Mouse (Mus musculus) gastrocnemius, postnatal 14 days (tissue): ENCODE data around the gene Aco2. TPM values are rescaled to one million over a fixed set of nuclear protein-coding genes. Genes with fewer than 3 reads are reported as not detected.
A peak's percentile ranks its signal among the peaks of the same experiment; 100 is the strongest.
"Not testable (repeated sequence)": the region's sequence is repeated elsewhere in the genome, so short reads cannot be mapped to it uniquely, and the experiment has no call there.

Experiments used
- DNase-seq: peaks from one replicate; pipeline ENCODE4 v3.0.0; 2021; ENCODE audit warnings: mixed read lengths
- intact Hi-C: fragments of 180-260 bp; cut with DNase I; formaldehyde crosslinking; loops from one replicate; pipeline ENCODE4 v1.15.1; 2025; ENCODE audit warnings: low total_unique reads
- total RNA-seq, 2 experiments: library from RNA; stranded (reverse); gene quantifications; 2 replicates each; pipeline ENCODE4 v1.2.3; 2021

Gene Aco2
- total RNA-seq, 2 experiments from 2014 or later, result 894 to 1,160 TPM

DNA sequence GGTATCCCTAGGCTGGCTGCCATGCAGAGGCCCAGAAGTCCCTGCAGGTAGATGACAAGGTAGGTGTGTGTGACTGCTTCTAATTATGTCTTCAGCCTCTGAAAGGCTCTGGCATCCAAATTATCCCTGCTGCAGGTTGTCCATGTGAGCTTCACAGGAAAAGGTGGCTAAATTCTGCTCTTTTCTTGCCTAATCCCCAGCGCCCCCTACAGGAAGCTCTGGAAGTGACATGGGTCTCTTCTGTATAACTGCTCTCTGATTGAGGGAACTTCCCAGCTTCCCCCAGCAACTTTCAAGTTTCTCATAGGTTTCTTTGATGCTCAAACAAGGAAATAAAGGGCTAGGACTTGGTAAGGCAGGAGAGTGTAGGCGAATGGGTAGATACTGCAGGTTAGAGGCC, 32.8 kb downstream of the Aco2 start:
- DNase-seq, result peak; percentile 61
- intact Hi-C loops, result loop anchor here (5.0 kb wide), 1 partner anchor 73 kb away; no protein-coding TSS in a partner anchor

DNA sequence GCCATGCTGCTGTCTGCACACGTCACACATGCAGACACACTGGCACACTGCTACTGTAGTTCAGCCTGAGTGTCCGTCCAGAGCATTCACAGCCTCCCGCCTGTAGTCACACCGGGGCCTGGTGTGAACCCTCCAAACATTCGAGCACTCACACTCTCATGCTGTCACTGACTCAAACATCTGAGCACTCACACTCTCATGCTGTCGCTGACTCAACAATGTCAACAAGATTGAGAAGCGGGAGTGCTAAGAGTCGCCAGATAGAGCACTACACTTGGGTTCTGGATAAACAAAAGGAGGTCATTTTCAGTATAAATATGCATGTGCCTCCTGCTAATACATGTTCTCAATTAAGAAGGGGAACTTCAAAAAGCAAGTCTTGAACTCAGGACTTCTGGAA, 35.8 kb downstream of the Aco2 start:
- no peak for DNase-seq
- intact Hi-C loops, result no loop called here

DNA sequence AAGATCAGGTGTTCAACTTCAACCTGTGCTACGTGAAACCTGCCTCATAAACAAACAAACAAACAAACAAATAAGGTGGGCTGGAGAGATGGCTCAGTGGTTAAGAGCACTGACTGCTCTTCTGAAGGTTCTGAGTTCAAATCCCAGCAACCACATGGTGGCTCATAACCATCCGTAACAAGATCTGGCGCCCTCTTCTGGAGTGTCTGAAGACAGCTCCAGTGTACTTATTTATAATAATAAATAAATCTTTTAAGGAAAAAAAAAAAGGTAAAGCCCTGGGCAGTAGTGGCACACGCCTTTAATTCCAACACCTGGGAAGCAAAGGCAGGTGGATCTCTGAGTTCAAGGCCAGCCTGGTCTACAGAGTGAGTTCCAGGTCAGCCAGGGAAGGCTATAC, 36.7 kb downstream of the Aco2 start:
- intact Hi-C loops, DNase-seq: not testable (repeated sequence)

DNA sequence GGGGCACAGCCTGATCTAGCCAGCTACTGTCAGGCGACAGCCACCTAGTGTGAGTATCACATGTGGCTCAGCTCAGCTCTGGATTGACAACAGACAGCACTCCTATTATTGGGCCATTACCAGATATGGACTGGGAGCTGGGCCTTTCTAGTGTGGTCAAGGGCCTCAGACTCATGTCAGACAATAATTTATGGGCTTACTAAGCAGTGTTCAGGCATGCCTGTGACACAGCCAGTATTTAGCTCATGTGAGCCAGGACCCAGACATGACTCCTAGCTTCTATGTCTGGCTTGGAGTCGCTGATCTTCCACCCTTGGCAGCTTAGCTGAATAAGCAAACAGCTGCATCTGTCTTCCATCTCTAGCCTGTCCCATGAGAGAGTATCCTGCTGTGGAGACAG, 40.4 kb downstream of the Aco2 start:
- intact Hi-C loops, result no loop called here
- DNase-seq, result peak; percentile 21

DNA sequence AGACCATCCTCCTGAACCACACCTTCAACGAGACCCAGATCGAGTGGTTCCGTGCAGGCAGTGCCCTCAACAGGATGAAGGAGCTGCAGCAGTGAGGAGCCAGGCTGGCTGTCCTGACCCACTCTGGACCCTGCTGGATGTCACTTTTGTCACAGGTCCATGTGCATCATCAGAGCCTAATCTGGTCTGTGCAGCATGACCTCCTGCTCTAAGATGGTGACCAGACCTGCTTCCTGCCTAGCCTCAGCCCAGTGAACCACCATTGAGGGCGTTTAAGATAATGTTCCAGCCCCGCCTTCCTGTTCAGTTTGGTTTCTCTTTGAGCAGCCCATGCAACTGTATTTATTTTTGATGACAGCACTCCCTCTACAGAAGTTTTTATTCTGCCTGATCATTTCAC, 42.6 kb downstream of the Aco2 start:
- DNase-seq, result no peak
- intact Hi-C loops, result loop anchor here (5.0 kb wide), 1 partner anchor 82 kb away; no protein-coding TSS in a partner anchor

DNA sequence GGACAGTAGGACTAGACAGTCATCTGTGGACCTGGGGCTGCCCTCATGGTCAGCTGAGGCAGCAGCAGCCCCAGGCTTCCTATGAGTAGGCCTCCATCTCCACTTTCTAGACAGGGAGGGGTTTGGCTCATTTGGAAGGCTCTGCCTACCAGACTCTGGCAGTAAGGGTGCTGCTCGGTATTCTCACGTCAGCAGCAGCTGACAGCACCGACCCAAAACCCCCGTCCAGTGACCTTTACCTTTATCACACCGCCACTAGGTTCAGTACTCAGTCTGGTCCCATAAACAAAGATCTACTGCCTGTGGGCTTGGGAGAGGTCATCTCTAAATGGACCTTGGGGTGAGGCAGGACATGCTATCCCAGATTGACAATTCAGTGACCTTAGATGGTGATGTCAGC, 43.6 kb downstream of the Aco2 start:
- no peak for DNase-seq
- intact Hi-C loops, result loop anchor here (5.0 kb wide), 1 partner anchor 83 kb away; no protein-coding TSS in a partner anchor

DNA sequence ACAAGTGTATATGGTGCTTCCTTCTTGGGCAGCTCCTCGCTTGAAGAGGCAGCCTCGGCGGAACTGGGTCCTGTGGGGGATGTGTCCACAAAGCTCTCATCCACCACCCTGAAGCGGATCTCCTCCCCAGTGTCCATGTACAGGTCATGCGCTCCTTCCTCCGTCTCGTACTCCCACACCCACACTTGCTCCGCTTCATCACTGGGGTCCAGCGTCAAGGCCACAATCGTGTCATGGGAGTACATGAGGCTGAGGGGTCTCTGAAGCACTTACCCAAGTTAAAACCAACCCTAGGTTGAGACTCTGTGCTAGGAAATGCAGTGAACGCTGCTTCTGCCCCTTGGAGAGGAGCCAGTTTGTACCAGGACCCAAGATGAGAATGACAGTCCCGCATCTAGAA, 45.1 kb downstream of the Aco2 start:
- no peak for DNase-seq
- intact Hi-C loops, result loop anchor here (5.0 kb wide), 1 partner anchor 85 kb away; no protein-coding TSS in a partner anchor

DNA sequence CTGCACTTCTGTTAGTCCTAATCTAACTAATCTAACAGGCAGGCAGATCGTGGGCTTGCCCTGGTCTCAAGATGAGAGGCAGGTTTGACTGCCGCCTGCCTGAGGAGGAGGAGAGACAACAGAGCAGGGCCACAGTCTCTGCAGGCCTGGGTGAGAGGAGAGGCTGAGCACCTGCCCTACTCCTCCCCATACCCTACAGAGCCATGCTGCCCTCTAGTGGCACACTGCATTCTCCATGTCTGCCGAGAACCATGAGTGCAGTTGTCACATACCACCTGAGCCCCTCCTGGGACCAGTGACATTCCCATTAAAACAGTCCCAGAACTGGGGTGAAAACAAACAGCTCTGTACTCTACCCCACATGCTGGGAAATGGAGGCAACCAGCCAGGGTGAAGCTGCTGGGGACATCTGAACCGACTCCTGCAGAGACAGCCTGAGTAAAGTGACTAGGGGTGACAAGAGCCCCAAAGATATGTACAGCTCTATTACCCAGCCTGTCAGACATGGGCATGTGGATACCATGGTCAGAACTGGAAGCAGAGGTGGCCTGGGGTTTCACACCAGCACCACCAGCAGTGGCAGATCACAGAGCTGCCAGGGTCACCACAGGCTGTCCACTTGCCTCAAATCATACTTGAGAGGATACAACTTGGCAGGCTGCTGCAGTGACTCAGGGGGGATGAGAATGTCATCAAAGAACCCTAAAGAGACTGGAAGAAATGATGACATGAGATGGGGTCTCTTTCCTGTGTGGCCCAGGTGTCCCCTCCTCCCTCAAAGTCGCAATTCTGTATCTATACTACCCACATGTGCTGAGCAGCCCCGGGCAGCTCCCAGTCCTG, 45.7 kb downstream of the Aco2 start:
- intact Hi-C loops, result loop anchor here (5.0 kb wide), 1 partner anchor 86 kb away; no protein-coding TSS in a partner anchor
- DNase-seq, result peak; percentile 72

DNA sequence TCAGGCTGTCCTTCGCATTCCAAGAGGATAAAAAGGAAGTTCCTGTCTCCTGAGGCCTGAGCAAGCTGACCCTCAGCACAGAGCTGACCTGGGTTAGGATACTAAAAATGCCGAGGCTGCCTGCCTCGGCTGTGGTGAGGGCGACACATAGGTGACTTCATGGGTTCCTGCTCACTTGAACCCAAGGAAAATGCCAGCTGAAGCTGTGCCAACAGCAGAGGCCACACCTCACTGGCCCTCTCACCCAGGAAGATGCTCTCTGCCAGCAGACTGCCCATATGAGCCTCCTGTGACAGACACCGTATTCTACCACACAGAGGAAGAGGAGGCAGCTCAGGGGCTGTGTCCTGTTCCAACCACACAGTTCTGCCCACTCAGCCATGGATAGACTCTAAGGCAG, 47.0 kb downstream of the Aco2 start:
- intact Hi-C loops, result loop anchor here (5.0 kb wide), 1 partner anchor 87 kb away; no protein-coding TSS in a partner anchor
- DNase-seq, result no peak

DNA sequence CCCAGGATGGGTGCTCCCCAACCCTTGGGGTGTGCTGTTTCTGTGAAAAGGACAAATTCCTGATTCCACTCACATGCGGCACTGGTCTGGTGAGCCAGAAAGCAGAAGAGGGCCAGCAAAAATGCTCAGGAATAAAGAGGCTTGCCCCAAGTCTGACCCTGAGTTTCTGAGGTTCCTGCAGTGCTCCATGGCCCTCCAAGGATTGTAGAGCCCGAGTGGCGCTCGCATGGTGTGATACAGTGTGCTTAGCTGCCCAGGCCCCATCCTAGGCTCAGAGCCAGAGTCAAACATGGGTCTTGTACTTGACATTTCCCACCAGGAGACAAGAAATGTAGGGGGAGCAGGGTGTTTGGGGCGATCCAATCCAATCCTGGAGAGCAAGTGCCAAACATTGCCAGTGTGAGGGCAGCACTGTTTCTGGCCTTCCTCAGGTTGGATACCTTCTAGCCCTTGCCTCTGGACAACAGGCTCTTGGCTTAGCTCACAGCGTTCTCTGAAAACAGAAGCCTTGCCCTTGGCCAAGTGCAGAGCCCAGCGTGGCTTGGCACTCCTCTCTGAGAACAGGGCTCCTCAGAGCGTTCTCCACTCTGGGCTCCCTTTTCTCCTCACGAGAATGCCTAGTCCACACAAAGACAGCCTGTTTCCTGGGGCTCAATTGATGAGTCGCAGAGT, 48.6 kb downstream of the Aco2 start:
- no peak for DNase-seq
- intact Hi-C loops, result no loop called here

DNA sequence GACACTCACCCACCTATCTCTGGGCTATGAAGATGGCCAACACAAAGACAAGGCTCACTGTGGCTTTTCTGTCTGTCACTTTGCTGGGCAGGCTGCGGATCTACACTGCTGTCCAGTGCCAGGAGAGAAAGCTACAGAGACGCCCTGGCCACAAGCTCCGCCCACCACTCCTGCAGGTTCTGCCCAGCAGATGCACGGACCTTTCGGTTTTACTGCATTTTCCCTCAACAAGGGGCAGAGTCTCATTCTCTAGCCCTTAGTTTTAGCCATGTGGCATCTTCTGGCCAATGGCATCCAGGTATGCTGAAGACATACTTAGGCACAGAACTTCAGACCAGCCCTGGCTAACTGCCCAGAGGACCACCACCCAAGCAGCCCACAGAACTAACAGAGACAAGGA, 49.1 kb downstream of the Aco2 start:
- intact Hi-C loops, result no loop called here
- DNase-seq, result no peak

DNA sequence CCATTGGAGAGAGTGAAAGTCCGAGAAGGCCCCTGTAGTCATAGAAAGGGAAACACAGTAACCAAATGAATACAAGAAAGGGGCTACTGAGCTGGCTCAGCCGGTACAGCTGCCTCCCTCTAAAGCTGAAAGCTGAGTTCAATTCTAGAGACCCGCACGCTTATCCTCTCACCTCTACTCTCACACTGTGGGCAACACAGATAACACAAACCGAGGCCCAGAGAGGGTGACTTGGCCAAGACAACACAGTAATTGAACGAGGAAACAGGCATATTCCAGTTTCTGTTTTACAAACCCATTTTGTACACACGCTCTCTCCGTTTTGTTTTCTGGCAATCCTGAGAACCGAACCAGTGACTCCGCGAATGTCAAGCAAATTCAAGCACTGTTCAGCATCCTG, 52.8 kb downstream of the Aco2 start:
- no peak for DNase-seq
- intact Hi-C loops, result no loop called here

DNA sequence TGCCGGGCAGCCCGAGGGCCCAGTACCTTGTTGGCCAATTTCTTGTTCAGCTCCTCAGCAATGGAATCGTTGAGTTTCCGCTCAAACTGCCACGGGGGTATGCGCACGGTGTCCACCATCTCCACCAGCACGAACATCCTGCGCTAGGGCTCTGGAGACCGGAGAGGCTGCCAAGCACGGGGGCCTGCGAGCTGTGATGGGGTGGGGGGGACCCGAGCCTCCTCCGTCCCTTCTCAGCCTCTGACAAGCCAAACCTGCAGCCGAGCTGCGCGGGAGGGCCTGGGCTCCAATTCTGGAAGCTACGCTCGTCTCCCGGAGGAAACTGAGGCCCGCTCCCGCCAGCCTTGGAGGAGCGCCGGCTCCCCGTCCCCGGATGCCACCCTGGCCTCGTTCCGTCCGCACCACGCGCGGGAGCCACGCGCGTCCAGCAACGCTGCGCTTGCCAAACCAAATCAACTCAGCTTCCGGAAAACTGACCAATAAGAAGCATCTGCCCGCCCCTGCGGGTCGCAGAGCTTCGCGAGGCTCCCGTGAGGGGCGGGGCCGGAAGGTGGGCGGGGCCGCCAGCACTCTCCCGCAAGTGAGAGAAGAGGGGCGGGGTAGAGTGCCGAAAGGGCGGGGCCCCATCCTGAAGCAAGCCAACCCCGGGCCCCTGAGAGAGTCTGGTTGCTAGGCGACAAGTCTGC, 53.8 kb downstream of the Aco2 start, which contains the start of gene Polr3h:
Polr3h (minus strand) TSS at position 481 of the 686 bp plus-strand sequence.
- intact Hi-C loops, result no loop called here
- DNase-seq, result peak; percentile 96

DNA sequence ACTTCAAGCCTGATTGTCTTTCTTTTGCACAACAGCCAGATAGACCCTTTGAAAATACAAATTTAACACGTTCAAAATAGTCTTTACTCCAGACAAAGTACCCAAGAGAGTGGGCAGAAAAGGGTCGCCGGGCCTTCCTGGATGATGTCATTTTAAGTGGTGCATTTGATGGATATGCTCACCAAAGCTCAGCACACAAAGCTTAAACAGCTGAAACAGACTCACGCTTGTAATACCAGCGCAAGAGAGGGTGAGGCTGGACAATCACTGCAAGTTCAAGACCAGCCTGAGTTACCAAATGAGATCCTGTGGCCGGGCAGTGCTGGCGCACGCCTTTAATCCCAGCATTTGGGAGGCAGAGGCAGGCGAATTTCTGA, 54.3 kb downstream of the Aco2 start:
- intact Hi-C loops, result no loop called here
- no peak for DNase-seq

DNA sequence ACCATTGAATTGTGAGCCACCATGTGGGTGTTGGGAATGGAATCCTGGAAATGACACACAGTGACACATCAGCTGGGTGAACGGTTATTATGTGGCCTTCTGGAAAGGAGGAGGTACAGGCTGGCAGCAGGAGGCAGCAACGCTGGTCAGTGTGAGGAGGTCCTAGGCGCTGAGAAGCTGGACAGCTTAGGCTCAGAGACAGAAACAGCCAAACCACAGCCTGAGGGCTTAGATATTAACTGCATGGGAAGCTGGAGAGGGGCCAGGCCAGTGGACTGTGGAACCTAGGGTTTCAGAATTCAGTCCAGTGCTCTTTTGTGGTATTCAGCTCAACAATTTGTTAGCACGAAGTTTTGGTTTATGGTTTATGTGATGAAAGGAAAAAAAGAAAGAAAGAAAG, 55.6 kb downstream of the Aco2 start:
- DNase-seq, result no peak
- intact Hi-C loops, result no loop called here

DNA sequence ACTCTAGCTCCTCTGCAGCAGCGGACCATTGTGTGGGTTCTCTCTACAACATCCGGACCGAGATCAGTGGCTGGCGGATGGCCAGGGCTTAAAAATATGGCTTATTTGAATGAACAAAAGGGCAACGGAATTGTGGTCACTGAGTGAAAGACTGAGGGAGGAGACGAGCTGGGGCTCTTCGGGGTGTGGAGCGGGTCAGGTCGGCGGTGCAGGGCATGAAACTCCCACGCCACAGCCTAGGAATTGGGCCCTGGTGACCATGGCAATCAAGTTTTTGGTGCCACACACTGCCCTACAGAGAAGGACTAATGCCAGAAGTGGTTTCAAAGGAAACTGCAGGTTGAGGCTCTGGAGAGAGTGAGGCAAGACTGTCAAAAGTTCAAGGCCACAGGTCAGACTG, 56.2 kb downstream of the Aco2 start:
- DNase-seq, result peak; percentile 46
- intact Hi-C loops, result no loop called here

DNA sequence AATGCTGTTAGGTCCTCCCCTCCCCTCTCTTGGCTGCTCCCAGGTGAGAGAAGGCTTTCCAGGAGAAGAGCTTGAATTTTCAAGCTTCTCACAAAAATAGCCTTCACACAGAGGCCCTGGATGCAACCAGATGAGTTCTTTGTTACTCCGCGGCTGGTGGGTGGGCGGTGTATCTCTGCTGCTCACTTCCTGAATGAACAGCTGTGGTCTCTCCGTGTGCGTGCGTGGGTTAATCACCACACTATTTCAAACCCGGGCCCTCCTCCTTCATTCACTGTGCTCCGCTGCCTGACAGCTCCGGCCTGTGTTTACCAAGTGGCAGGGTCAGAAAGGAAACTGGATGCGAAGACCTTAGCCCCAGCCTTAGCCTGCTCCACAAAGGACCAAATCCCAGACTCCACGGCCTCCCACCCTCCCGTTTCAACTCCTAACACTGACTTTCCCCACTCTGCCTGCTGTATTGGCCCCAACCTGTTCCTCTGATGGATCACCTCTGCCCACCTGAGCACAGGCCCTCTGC, 60.9 kb downstream of the Aco2 start:
- DNase-seq, result no peak
- intact Hi-C loops, result no loop called here

DNA sequence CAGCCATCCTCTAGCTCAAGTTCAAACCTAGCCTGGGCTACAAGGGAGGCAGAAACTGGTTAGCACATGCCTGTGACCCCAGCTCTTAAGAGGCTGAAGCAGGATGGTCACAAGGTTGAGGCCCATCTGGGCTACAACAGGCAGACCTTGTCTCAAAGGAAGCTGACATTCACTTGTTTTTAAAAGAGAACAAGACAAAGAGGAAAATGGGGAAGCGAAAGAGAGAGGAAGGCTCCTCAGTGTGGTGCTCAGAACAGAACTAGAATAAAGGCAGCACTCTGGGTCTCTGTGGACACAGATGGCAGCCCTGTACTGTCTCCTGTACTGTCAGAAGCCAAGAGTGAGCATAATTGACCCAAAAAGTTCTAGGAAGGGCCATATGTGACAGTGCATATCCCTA, 61.9 kb downstream of the Aco2 start:
- intact Hi-C loops, result no loop called here
- no peak for DNase-seq

DNA sequence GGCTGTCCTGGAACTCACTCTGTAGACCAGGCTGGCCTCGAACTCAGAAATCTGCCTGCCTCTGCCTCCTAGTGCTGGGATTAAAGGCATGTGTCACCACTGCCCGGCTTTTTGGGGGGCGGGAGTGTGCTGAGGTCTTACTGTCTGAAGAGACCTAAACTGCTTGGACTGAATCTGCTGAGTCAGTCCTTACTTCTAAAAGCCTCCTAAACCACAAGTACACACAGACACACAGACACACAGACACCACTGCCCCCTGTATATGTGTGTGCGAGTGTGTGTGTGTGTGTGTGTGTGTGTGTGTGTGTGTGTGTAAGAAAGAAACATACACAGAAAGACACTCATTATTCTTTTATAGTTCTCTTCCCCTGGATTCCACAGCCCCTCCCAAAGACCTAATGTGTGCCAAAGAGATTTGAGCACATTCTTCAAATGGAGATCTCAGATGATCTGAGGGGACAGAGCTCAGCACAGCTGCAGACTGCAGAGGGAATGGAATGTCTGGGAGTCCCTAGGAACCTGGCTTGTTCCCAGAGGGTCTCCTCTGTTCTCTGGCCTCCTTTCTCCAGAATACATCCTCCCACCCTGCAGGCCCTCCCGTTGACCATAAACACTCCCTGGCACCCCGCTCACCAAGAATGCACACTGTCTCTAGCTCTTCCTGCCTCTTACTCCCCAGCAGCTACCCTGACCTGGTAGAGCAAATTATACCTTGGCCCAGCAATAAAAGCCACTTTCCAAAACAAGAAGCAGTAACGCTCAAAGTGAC, 63.9 kb downstream of the Aco2 start:
- intact Hi-C loops, result no loop called here
- DNase-seq, result no peak
